Mouse (Mus musculus) midbrain, embryonic 16.5 days (tissue): ENCODE data around the gene Il22ra2. TPM values are rescaled to one million over a fixed set of nuclear protein-coding genes. Genes with fewer than 3 reads are reported as not detected.
"Not testable (repeated sequence)": the region's sequence is repeated elsewhere in the genome, so short reads cannot be mapped to it uniquely, and the experiment has no call there.

Source experiments
- ATAC-seq: fragments of 200-750 bp; cut with Nextera tagmentation; 2 replicates; pipeline ENCODE4 v1.8.0; 2017; ENCODE audit warnings: moderate TSS enrichment
- H3K27ac ChIP-seq: fragments of 300-500 bp; sonication (generic); 2 replicates; pipeline ENCODE4 v1.5.1; 2014; ENCODE audit warnings: mild to moderate bottlenecking, low read length, mixed read lengths
- H3K27me3 ChIP-seq: fragments of 300-500 bp; sonication (generic); 2 replicates; pipeline ENCODE4 v1.6.1; 2014; ENCODE audit warnings: low read depth, low read length, mixed read lengths; ENCODE audit not compliant: control insufficient read depth, insufficient read depth
- H3K36me3 ChIP-seq: fragments of 300-500 bp; sonication (generic); 2 replicates; pipeline ENCODE4 v1.6.1; 2014; ENCODE audit warnings: mild to moderate bottlenecking, low read length, moderate library complexity, mixed read lengths; ENCODE audit not compliant: control insufficient read depth, insufficient read depth
- H3K4me1 ChIP-seq: fragments of 300-500 bp; sonication (generic); 2 replicates; pipeline ENCODE4 v1.6.1; 2014; ENCODE audit warnings: mild to moderate bottlenecking, low read length, mixed read lengths; ENCODE audit not compliant: control insufficient read depth, insufficient read depth
- H3K4me2 ChIP-seq: fragments of 300-500 bp; sonication (generic); 2 replicates; pipeline ENCODE4 v1.6.1; 2014; ENCODE audit warnings: mild to moderate bottlenecking, low read length, mixed read lengths
- H3K4me3 ChIP-seq: fragments of 300-500 bp; sonication (generic); 2 replicates; pipeline ENCODE4 v1.5.1; 2014; ENCODE audit warnings: low read depth, mild to moderate bottlenecking, low read length, moderate library complexity, mixed read lengths
- H3K9ac ChIP-seq: fragments of 300-500 bp; sonication (generic); 2 replicates; pipeline ENCODE4 v1.6.1; 2014; ENCODE audit warnings: low read depth, low read length, mixed read lengths
- H3K9me3 ChIP-seq: fragments of 300-500 bp; sonication (generic); replicated peaks from 2 replicates; pipeline ENCODE4 v1.6.1; 2014; ENCODE audit warnings: mild to moderate bottlenecking, low read length, mixed read lengths; ENCODE audit not compliant: control insufficient read depth, poor library complexity, severe bottlenecking
- WGBS: fragments of 180-500 bp; shearing (Covaris S2); extraction: QIAGEN DNeasy Blood & Tissue Kit; methylation state at CpG from one replicate; pipeline ENCODE4 v1.1.7; 2014; 5-methylcytosine and 5-hydroxymethylcytosine counted together
- polyA plus RNA-seq: library from polyadenylated mRNA; unstranded; fragments of >200 nt; fragmentation: Nextera tagmentation; extraction: Ambion mirVana; gene quantifications from 2 replicates; pipeline ENCODE4 v1.2.1, GENCODE M21; 2015

Gene Il22ra2
- polyA plus RNA-seq, 1 experiment from 2014 or later, result not detected

- Histone ChIP-seq H3K4me1 (no peaks in the 10 kb centered on the region; the same call in 1 of the 2 replicates), H3K9ac (no peak overlapping the region), H3K36me3 (no peaks in the 10 kb centered on the region), H3K4me2 (no peak overlapping the region), H3K27me3 (no peaks in the 10 kb centered on the region), H3K27ac (no peak overlapping the region), H3K9me3 (no peaks in the 10 kb centered on the region), H3K4me3 (no peak overlapping the region)
- ATAC-seq, result no peak
- 92% methylated on average over 11 of the region's 11 CpGs for WGBS
Measured at GRCm38 (mm10) chr10:19598091-19598490, 23.7 kb upstream of the Il22ra2 start.

GRCm38 (mm10) chr10:19599331-19600092 is 22.3 kb upstream of the Il22ra2 start:
- H3K4me2 ChIP-seq, result no peak overlapping the region
- H3K9ac ChIP-seq, result no peak overlapping the region
- no peak overlapping the region for H3K27ac ChIP-seq
- H3K36me3 ChIP-seq, result no peaks in the 10 kb centered on the region
- 51% methylated on average over 6 of the region's 6 CpGs for WGBS
- H3K4me3 ChIP-seq, result no peak overlapping the region
- H3K4me1 ChIP-seq, result no peaks in the 10 kb centered on the region
- no peaks in the 10 kb centered on the region for H3K9me3 ChIP-seq
- ATAC-seq, result no peak
- H3K27me3 ChIP-seq, result no peaks in the 10 kb centered on the region

- no peak for ATAC-seq
- H3K27me3 ChIP-seq, result no peaks in the 10 kb centered on the region
- H3K4me3 ChIP-seq, result no peak overlapping the region
- no peak overlapping the region for H3K9ac ChIP-seq
- no peaks in the 10 kb centered on the region for H3K4me1 ChIP-seq
- WGBS, result 67% methylated on average over 3 of the region's 3 CpGs
- H3K9me3 ChIP-seq, result no peaks in the 10 kb centered on the region
- no peak overlapping the region for H3K27ac ChIP-seq
- H3K36me3 ChIP-seq, result 0 out of 2 replicates have a peak, but pooled peaks cover 2% of the 10 kb centered on the region
- H3K4me2 ChIP-seq, result no peak overlapping the region
Measured at GRCm38 (mm10) chr10:19600093-19600420, 21.7 kb upstream of the Il22ra2 start.

GRCm38 (mm10) chr10:19601502-19601901 is 20.3 kb upstream of the Il22ra2 start:
- not testable (repeated sequence) for H3K9me3 ChIP-seq, H3K4me3 ChIP-seq, H3K27me3 ChIP-seq, H3K4me1 ChIP-seq, H3K4me2 ChIP-seq, H3K36me3 ChIP-seq, H3K27ac ChIP-seq, H3K9ac ChIP-seq, ATAC-seq
- WGBS, result 40% methylated on average over 1 of the region's 1 CpGs

- Histone ChIP-seq H3K27me3 (no peaks in the 10 kb centered on the region), H3K9ac (no peak overlapping the region), H3K36me3 (0 out of 2 replicates have a peak, but pooled peaks cover 2% of the 10 kb centered on the region), H3K4me1 (no peaks in the 10 kb centered on the region), H3K4me2 (no peak overlapping the region), H3K4me3 (no peak overlapping the region), H3K27ac (no peak overlapping the region), H3K9me3 (no peaks in the 10 kb centered on the region)
- no peak for ATAC-seq
- WGBS, result 93% methylated on average over 6 of the region's 6 CpGs
Measured at GRCm38 (mm10) chr10:19603231-19603630, 18.6 kb upstream of the Il22ra2 start.

- no peak overlapping the region for H3K4me2 ChIP-seq
- no peaks in the 10 kb centered on the region for H3K9me3 ChIP-seq
- no peak overlapping the region for H3K9ac ChIP-seq
- no peak overlapping the region for H3K27ac ChIP-seq
- 0 out of 2 replicates have a peak, but pooled peaks cover 2% of the 10 kb centered on the region for H3K36me3 ChIP-seq
- no peaks in the 10 kb centered on the region for H3K27me3 ChIP-seq
- 36% methylated on average over 14 of the region's 14 CpGs for WGBS
- no peak overlapping the region for H3K4me3 ChIP-seq
- H3K4me1 ChIP-seq, result no peaks in the 10 kb centered on the region
- peak; percentile 11; the same call in 1 of the 2 replicates for ATAC-seq
Measured at GRCm38 (mm10) chr10:19609125-19609524, 12.7 kb upstream of the Il22ra2 start.

- no peak overlapping the region for H3K9ac ChIP-seq
- no peaks in the 10 kb centered on the region for H3K27me3 ChIP-seq
- no peak overlapping the region for H3K4me2 ChIP-seq
- 51% methylated on average over 2 of the region's 2 CpGs for WGBS
- no peak overlapping the region for H3K27ac ChIP-seq
- no peaks in the 10 kb centered on the region for H3K4me1 ChIP-seq
- no peak for ATAC-seq
- no peaks in the 10 kb centered on the region for H3K36me3 ChIP-seq
- H3K9me3 ChIP-seq, result no peaks in the 10 kb centered on the region
- H3K4me3 ChIP-seq, result no peak overlapping the region
Measured at GRCm38 (mm10) chr10:19611616-19612015, 10.2 kb upstream of the Il22ra2 start.

GRCm38 (mm10) chr10:19613111-19613753 is 8.6 kb upstream of the Il22ra2 start:
- 66% methylated on average over 7 of the region's 7 CpGs for WGBS
- H3K9ac ChIP-seq, result no peak overlapping the region

GRCm38 (mm10) chr10:19619736-19620135 is 2.1 kb upstream of the Il22ra2 start:
- H3K4me1 ChIP-seq, result no peaks in the 10 kb centered on the region
- H3K36me3 ChIP-seq, result no peaks in the 10 kb centered on the region
- H3K27me3 ChIP-seq, result no peaks in the 10 kb centered on the region
- no peak overlapping the region for H3K4me3 ChIP-seq
- H3K9me3 ChIP-seq, result no peaks in the 10 kb centered on the region
- no peak overlapping the region for H3K9ac ChIP-seq
- WGBS, result 65% methylated on average over 5 of the region's 5 CpGs
- no peak overlapping the region for H3K27ac ChIP-seq
- H3K4me2 ChIP-seq, result no peak overlapping the region
- ATAC-seq, result no peak

More at GRCm38 (mm10) chr10:19613111-19613753, 8.6 kb upstream of the Il22ra2 start:
- no peak for ATAC-seq
- H3K4me2 ChIP-seq, result no peak overlapping the region
- no peak overlapping the region for H3K4me3 ChIP-seq
- no peaks in the 10 kb centered on the region for H3K27me3 ChIP-seq
- no peaks in the 10 kb centered on the region for H3K9me3 ChIP-seq
- H3K36me3 ChIP-seq, result no peaks in the 10 kb centered on the region
- H3K4me1 ChIP-seq, result no peaks in the 10 kb centered on the region
- no peak overlapping the region for H3K27ac ChIP-seq
